Mouse (Mus musculus): Measurements from ENCODE around the gene Gm11568. TPM values are rescaled to one million over a fixed set of nuclear protein-coding genes. Genes with fewer than 3 reads are reported as not detected.

Gene Gm11568
- not detected for polyA plus RNA-seq (2015; fragmentation: Illumina TruSeq; extraction: RNeasy Lipid Tissue Mini Kit (QIAGEN cat#74804); ENCODE audit: low read depth, low replicate concordance)

DNA sequence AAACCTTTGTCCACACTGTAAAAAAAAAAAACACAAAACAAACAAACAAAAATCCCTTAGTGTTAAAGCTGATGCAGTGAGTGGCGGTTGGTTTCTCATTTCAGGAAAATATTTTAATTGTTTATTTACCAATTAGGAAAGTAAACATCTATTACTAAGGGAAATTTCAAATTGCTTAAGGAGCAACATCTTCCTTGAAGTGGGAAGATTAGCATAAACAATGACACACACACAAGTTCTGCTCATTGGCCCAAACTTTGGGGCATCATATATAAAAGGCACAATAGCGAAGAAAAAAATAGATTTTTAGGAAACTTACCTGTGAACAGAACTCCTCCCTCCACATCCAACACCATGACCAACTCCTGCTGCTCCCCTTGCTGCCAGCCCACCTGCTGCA is at the start of gene Gm11568:
Gene Gm11568 (plus strand): TSS at position 301 of the 400 bp plus-strand sequence.

DNA sequence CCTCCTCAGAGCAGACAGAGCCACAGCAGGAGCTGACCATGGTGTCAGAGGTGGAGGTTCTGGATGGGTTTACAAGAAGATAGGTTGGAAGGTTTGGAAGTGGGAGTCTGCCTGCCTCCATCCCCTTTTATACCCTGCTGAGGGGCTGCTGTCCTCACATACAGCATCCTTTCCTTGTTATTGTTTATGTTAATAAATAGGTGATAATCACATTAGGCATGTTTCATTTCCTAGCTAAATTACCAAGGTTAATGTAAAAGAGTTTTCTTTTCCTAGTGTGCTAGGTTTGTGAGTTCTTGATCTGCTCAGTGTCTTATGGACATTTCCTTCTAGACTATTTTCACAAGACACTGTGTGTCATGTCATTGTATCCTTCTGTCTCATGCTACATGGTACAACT is 47.9 kb upstream of the Gm11568 start, which contains the start of gene Krtap4-13:
Gene Krtap4-13 (minus strand): TSS at position 101 of the 400 bp plus-strand sequence.

DNA sequence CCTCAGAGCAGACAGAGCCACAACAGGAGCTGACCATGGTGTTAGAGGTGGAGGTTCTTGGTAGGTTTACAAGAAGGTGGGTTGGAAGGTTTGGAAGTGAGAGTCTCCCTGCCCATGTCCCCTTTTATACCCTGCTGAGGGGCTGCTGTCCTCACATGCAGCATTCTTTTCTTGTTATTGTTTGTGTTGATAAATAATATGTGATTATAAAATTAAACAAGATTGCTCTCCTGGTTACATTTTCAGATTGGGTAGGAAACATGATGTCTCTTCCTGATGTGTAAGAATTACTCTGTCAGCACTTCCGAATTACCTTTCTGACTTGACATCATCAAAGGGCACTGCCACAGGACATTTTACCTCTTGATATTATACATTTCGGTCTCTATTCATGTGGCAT is 42.2 kb upstream of the Gm11568 start, which contains the start of gene Gm11564:
Gene Gm11564 (minus strand): TSS at position 101 of the 400 bp plus-strand sequence.

DNA sequence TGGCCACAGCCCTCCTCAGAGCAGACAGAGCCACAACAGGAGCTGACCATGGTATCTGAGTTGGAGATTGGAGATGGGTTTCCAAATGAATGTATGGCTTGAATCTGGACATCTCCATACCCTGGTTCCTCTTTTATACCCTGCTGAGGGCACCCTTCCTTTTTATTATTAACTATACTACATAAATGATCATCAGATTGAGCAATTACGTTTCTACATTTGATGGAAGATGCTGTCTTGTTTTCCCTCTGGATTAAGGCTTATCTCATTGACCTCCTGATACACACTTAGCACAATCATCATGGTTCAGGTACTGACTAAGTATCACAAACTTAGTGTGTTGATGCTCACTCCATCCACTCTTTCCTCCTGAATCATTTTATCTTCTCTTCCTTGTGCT is 19.8 kb upstream of the Gm11568 start, which contains the start of gene 2300003K06Rik:
Gene 2300003K06Rik (minus strand): TSS at position 101 of the 400 bp plus-strand sequence.

DNA sequence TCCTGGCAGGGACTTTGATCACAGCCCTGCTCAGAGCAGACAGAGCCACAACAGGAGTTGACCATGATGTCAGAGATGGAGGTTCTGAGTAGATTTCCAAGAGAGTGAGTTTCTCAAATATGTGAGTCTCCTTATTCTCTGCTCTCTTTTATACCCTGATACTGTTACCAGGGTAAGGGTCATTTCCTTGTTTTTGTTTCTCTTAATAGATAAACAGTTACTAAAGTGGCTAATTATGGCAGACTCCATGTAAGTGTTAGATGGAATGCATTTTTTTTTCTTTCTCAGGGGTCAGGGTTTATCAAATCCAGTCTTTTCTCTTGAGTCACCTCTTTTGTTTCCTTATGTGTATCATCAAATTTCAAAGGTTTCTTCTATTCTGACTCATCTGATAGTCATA is 6.2 kb upstream of the Gm11568 start, which contains the start of gene Krtap4-16:
Gene Krtap4-16 (minus strand): TSS at position 101 of the 400 bp plus-strand sequence.

DNA sequence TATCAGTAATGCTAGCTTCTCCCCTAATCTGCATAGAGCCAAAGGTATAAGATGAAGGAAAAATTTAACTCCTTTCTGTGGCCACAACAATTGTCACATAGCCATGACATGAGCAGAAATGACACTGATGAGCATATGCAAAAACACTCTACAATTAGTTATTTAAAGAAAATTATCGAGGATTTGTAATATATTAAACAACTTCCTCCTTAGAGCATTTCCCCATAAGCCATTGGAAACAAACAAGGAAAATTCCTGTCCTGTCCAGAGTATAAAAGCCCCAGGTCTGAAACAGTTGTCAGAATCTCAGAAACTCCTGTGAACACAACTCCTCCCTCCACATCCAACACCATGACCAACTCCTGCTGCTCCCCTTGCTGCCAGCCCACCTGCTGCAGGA is 6.5 kb downstream of the Gm11568 start, which contains the start of gene Gm11559:
Gene Gm11559 (plus strand): TSS at position 301 of the 400 bp plus-strand sequence.

DNA sequence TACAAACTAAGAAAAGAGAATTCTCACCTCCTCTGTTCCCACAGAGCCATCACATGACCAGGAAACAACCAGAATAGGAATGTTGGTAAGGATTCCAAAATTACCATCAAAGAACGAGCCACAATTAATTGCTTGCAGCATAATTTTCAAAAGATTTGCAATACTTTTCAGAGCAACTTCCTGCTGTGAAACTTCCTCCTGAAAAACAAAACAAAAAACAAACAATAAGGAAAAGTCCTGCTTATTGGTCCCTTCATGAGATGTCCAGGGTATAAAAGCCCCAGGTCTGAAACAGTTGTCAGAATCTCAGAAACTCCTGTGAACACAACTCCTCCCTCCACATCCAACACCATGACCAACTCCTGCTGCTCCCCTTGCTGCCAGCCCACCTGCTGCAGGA is 15.4 kb downstream of the Gm11568 start, which contains the start of gene Krtap9-1:
Gene Krtap9-1 (plus strand): TSS at position 301 of the 400 bp plus-strand sequence.

DNA sequence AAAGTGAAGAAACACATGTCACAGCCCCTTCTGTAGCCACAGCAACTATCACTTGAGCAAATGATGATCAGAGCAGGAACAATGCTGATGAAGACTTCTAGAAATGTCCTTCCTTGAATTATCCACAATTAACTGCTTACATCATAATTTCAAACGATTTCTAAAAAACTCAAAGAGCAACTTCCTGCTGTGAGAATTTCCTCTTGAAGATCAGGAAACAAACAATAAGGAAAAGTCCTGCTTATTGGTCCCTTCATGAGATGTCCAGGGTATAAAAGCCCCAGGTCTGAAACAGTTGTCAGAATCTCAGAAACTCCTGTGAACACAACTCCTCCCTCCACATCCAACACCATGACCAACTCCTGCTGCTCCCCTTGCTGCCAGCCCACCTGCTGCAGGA is 21.2 kb downstream of the Gm11568 start, which contains the start of gene Gm11567:
Gene Gm11567 (plus strand): TSS at position 301 of the 400 bp plus-strand sequence.

DNA sequence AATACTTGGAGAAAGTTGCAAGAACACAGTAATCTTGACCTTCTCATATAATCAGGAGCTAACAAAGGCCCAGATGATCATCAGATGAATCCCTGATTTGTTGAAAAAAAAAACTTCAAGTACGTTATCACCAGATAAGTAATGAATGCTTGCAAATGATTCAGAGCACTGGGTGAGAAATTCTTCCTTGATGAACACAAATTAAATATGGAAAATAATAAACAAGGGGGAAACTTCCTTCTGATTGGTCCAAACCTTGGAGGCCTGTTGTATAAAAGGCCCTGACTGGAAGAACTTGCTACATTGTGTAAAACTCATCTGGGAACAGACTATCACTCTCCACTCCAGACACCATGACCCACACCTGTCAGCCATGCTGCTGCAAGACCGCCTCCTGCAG is 49.9 kb downstream of the Gm11568 start, which contains the start of gene Krtap31-1:
Gene Krtap31-1 (plus strand): TSS at position 301 of the 400 bp plus-strand sequence.

Other genes with a start within 250 kb of the Gm11568 start
- not detected for gene Gm11937, start 247.7 kb upstream of the Gm11568 start, polyA plus RNA-seq (2015; fragmentation: Illumina TruSeq; extraction: RNeasy Lipid Tissue Mini Kit (QIAGEN cat#74804); ENCODE audit: low read depth, low replicate concordance)
- gene Krtap2-4, start 243.1 kb upstream of the Gm11568 start, polyA plus RNA-seq (2015; fragmentation: Illumina TruSeq; extraction: RNeasy Lipid Tissue Mini Kit (QIAGEN cat#74804); ENCODE audit: low read depth, low replicate concordance), result not detected
- gene Gm11562, start 237.5 kb upstream of the Gm11568 start, polyA plus RNA-seq (2015; fragmentation: Illumina TruSeq; extraction: RNeasy Lipid Tissue Mini Kit (QIAGEN cat#74804); ENCODE audit: low read depth, low replicate concordance), result not detected
- not detected for gene Krtap4-1, start 229.7 kb upstream of the Gm11568 start, polyA plus RNA-seq (2015; fragmentation: Illumina TruSeq; extraction: RNeasy Lipid Tissue Mini Kit (QIAGEN cat#74804); ENCODE audit: low read depth, low replicate concordance)
- not detected for gene Krtap4-2, start 222.8 kb upstream of the Gm11568 start, polyA plus RNA-seq (2015; fragmentation: Illumina TruSeq; extraction: RNeasy Lipid Tissue Mini Kit (QIAGEN cat#74804); ENCODE audit: low read depth, low replicate concordance)
- not detected for gene Krtap4-7, start 213.8 kb upstream of the Gm11568 start, polyA plus RNA-seq (2015; fragmentation: Illumina TruSeq; extraction: RNeasy Lipid Tissue Mini Kit (QIAGEN cat#74804); ENCODE audit: low read depth, low replicate concordance)
- not detected for gene Gm11555, start 207.7 kb upstream of the Gm11568 start, polyA plus RNA-seq (2015; fragmentation: Illumina TruSeq; extraction: RNeasy Lipid Tissue Mini Kit (QIAGEN cat#74804); ENCODE audit: low read depth, low replicate concordance)
- gene Gm11563, start 199.0 kb upstream of the Gm11568 start, polyA plus RNA-seq (2015; fragmentation: Illumina TruSeq; extraction: RNeasy Lipid Tissue Mini Kit (QIAGEN cat#74804); ENCODE audit: low read depth, low replicate concordance), result not detected
- not detected for gene Krtap4-6, start 192.0 kb upstream of the Gm11568 start, polyA plus RNA-seq (2015; fragmentation: Illumina TruSeq; extraction: RNeasy Lipid Tissue Mini Kit (QIAGEN cat#74804); ENCODE audit: low read depth, low replicate concordance)
- not detected for gene Gm14190, start 167.2 kb upstream of the Gm11568 start, polyA plus RNA-seq (2015; fragmentation: Illumina TruSeq; extraction: RNeasy Lipid Tissue Mini Kit (QIAGEN cat#74804); ENCODE audit: low read depth, low replicate concordance)
- gene Gm14180, start 123.6 kb upstream of the Gm11568 start, polyA plus RNA-seq (2015; fragmentation: Illumina TruSeq; extraction: RNeasy Lipid Tissue Mini Kit (QIAGEN cat#74804); ENCODE audit: low read depth, low replicate concordance), result not detected
- gene Gm11595, start 85.0 kb upstream of the Gm11568 start, polyA plus RNA-seq (2015; fragmentation: Illumina TruSeq; extraction: RNeasy Lipid Tissue Mini Kit (QIAGEN cat#74804); ENCODE audit: low read depth, low replicate concordance), result not detected
- not detected for gene Krtap4-8, start 77.2 kb upstream of the Gm11568 start, polyA plus RNA-seq (2015; fragmentation: Illumina TruSeq; extraction: RNeasy Lipid Tissue Mini Kit (QIAGEN cat#74804); ENCODE audit: low read depth, low replicate concordance)
- gene Krtap4-9, start 72.7 kb upstream of the Gm11568 start, polyA plus RNA-seq (2015; fragmentation: Illumina TruSeq; extraction: RNeasy Lipid Tissue Mini Kit (QIAGEN cat#74804); ENCODE audit: low read depth, low replicate concordance), result not detected
- gene Gm11596, start 64.5 kb upstream of the Gm11568 start, polyA plus RNA-seq (2015; fragmentation: Illumina TruSeq; extraction: RNeasy Lipid Tissue Mini Kit (QIAGEN cat#74804); ENCODE audit: low read depth, low replicate concordance), result not detected
- not detected for gene Gm11569, start 59.0 kb upstream of the Gm11568 start, polyA plus RNA-seq (2015; fragmentation: Illumina TruSeq; extraction: RNeasy Lipid Tissue Mini Kit (QIAGEN cat#74804); ENCODE audit: low read depth, low replicate concordance)
- gene Gm11554, start 53.5 kb upstream of the Gm11568 start, polyA plus RNA-seq (2015; fragmentation: Illumina TruSeq; extraction: RNeasy Lipid Tissue Mini Kit (QIAGEN cat#74804); ENCODE audit: low read depth, low replicate concordance), result not detected
- gene Krtap4-13, start 48.0 kb upstream of the Gm11568 start, polyA plus RNA-seq (2015; fragmentation: Illumina TruSeq; extraction: RNeasy Lipid Tissue Mini Kit (QIAGEN cat#74804); ENCODE audit: low read depth, low replicate concordance), result not detected
- gene Gm11564, start 42.3 kb upstream of the Gm11568 start, polyA plus RNA-seq (2015; fragmentation: Illumina TruSeq; extraction: RNeasy Lipid Tissue Mini Kit (QIAGEN cat#74804); ENCODE audit: low read depth, low replicate concordance), result not detected
- not detected for gene 2300003K06Rik, start 19.9 kb upstream of the Gm11568 start, polyA plus RNA-seq (2015; fragmentation: Illumina TruSeq; extraction: RNeasy Lipid Tissue Mini Kit (QIAGEN cat#74804); ENCODE audit: low read depth, low replicate concordance)
- not detected for gene Krtap4-16, start 6.3 kb upstream of the Gm11568 start, polyA plus RNA-seq (2015; fragmentation: Illumina TruSeq; extraction: RNeasy Lipid Tissue Mini Kit (QIAGEN cat#74804); ENCODE audit: low read depth, low replicate concordance)
- gene Gm11559, start 6.6 kb downstream of the Gm11568 start, polyA plus RNA-seq (2015; fragmentation: Illumina TruSeq; extraction: RNeasy Lipid Tissue Mini Kit (QIAGEN cat#74804); ENCODE audit: low read depth, low replicate concordance), result not detected
- gene Krtap9-1, start 15.5 kb downstream of the Gm11568 start, polyA plus RNA-seq (2015; fragmentation: Illumina TruSeq; extraction: RNeasy Lipid Tissue Mini Kit (QIAGEN cat#74804); ENCODE audit: low read depth, low replicate concordance), result not detected
- not detected for gene Gm11567, start 21.3 kb downstream of the Gm11568 start, polyA plus RNA-seq (2015; fragmentation: Illumina TruSeq; extraction: RNeasy Lipid Tissue Mini Kit (QIAGEN cat#74804); ENCODE audit: low read depth, low replicate concordance)
- not detected for gene Krtap31-1, start 50.0 kb downstream of the Gm11568 start, polyA plus RNA-seq (2015; fragmentation: Illumina TruSeq; extraction: RNeasy Lipid Tissue Mini Kit (QIAGEN cat#74804); ENCODE audit: low read depth, low replicate concordance)
- gene Gm11565, start 56.8 kb downstream of the Gm11568 start, polyA plus RNA-seq (2015; fragmentation: Illumina TruSeq; extraction: RNeasy Lipid Tissue Mini Kit (QIAGEN cat#74804); ENCODE audit: low read depth, low replicate concordance), result not detected
- gene Krtap31-2, start 78.4 kb downstream of the Gm11568 start, polyA plus RNA-seq (2015; fragmentation: Illumina TruSeq; extraction: RNeasy Lipid Tissue Mini Kit (QIAGEN cat#74804); ENCODE audit: low read depth, low replicate concordance), result not detected
- not detected for gene Krtap9-5, start 90.6 kb downstream of the Gm11568 start, polyA plus RNA-seq (2015; fragmentation: Illumina TruSeq; extraction: RNeasy Lipid Tissue Mini Kit (QIAGEN cat#74804); ENCODE audit: low read depth, low replicate concordance)
- gene Krtap29-1, start 121.1 kb downstream of the Gm11568 start, polyA plus RNA-seq (2015; fragmentation: Illumina TruSeq; extraction: RNeasy Lipid Tissue Mini Kit (QIAGEN cat#74804); ENCODE audit: low read depth, low replicate concordance), result not detected
- not detected for gene Krtap16-1, start 128.7 kb downstream of the Gm11568 start, polyA plus RNA-seq (2015; fragmentation: Illumina TruSeq; extraction: RNeasy Lipid Tissue Mini Kit (QIAGEN cat#74804); ENCODE audit: low read depth, low replicate concordance)
- not detected for gene Krtap17-1, start 136.1 kb downstream of the Gm11568 start, polyA plus RNA-seq (2015; fragmentation: Illumina TruSeq; extraction: RNeasy Lipid Tissue Mini Kit (QIAGEN cat#74804); ENCODE audit: low read depth, low replicate concordance)
- not detected for gene Krt33a, start 158.3 kb downstream of the Gm11568 start, polyA plus RNA-seq (2015; fragmentation: Illumina TruSeq; extraction: RNeasy Lipid Tissue Mini Kit (QIAGEN cat#74804); ENCODE audit: low read depth, low replicate concordance)
- gene Krt33b, start 172.0 kb downstream of the Gm11568 start, polyA plus RNA-seq (2015; fragmentation: Illumina TruSeq; extraction: RNeasy Lipid Tissue Mini Kit (QIAGEN cat#74804); ENCODE audit: low read depth, low replicate concordance), result not detected
- not detected for gene Krt34, start 183.6 kb downstream of the Gm11568 start, polyA plus RNA-seq (2015; fragmentation: Illumina TruSeq; extraction: RNeasy Lipid Tissue Mini Kit (QIAGEN cat#74804); ENCODE audit: low read depth, low replicate concordance)
- not detected for gene Krt31, start 192.6 kb downstream of the Gm11568 start, polyA plus RNA-seq (2015; fragmentation: Illumina TruSeq; extraction: RNeasy Lipid Tissue Mini Kit (QIAGEN cat#74804); ENCODE audit: low read depth, low replicate concordance)
- not detected for gene Krt32, start 230.3 kb downstream of the Gm11568 start, polyA plus RNA-seq (2015; fragmentation: Illumina TruSeq; extraction: RNeasy Lipid Tissue Mini Kit (QIAGEN cat#74804); ENCODE audit: low read depth, low replicate concordance)
- not detected for gene Krt35, start 238.3 kb downstream of the Gm11568 start, polyA plus RNA-seq (2015; fragmentation: Illumina TruSeq; extraction: RNeasy Lipid Tissue Mini Kit (QIAGEN cat#74804); ENCODE audit: low read depth, low replicate concordance)
- gene Krt36, start 247.7 kb downstream of the Gm11568 start, polyA plus RNA-seq (2015; fragmentation: Illumina TruSeq; extraction: RNeasy Lipid Tissue Mini Kit (QIAGEN cat#74804); ENCODE audit: low read depth, low replicate concordance), result not detected